Mouse (Mus musculus) MEL (cell line): Measurements from ENCODE around the gene Plin2. TPM values are rescaled to one million over a fixed set of nuclear protein-coding genes. Genes with fewer than 3 reads are reported as not detected.
A peak's percentile ranks its signal among the peaks of the same experiment; 100 is the strongest.
"Not testable (repeated sequence)": the region's sequence is repeated elsewhere in the genome, so short reads cannot be mapped to it uniquely, and the experiment has no call there.

ENCODE experiments used
- DNase-seq: peaks from one replicate; pipeline ENCODE4 v3.0.0; 2011; ENCODE audit warnings: low read depth, low spot score
- H3K27ac ChIP-seq: 2 replicates; pipeline ENCODE4 v1.5.1; 2012; ENCODE audit warnings: low read depth, mild to moderate bottlenecking, control low read depth, low read length, moderate library complexity; ENCODE audit not compliant: control insufficient read depth
- H3K27me3 ChIP-seq, 2 experiments: fragments of 150-350 bp in 1 of 2; sonication (generic) in 1 of 2; 2 replicates each; pipeline ENCODE4 v1.6.1; 2012; ENCODE audit warnings: low read length in 2 of 2, mild to moderate bottlenecking in 2 of 2, improper control_type of control experiment in 1 of 2, moderate library complexity in 1 of 2; ENCODE audit not compliant: insufficient read depth in 2 of 2, control insufficient read depth in 1 of 2
- H3K36me3 ChIP-seq, 2 experiments: 2 replicates each; pipeline ENCODE4 v1.6.1; 2012 to 2014; ENCODE audit warnings: low read length in 2 of 2, improper control_type of control experiment in 1 of 2, inconsistent platforms in 1 of 2, mild to moderate bottlenecking in 1 of 2; ENCODE audit not compliant: insufficient read depth in 2 of 2, control insufficient read depth in 1 of 2
- H3K4me1 ChIP-seq, 2 experiments: fragments of 150-350 bp in 1 of 2; sonication (generic) in 1 of 2; 2 replicates each; pipeline ENCODE4 v1.6.1; 2012; ENCODE audit warnings: low read length in 2 of 2, improper control_type of control experiment in 1 of 2, mild to moderate bottlenecking in 1 of 2; ENCODE audit not compliant: insufficient read depth in 2 of 2, control insufficient read depth in 1 of 2
- H3K4me3 ChIP-seq, 2 experiments: fragments of 150-350 bp in 1 of 2; sonication (generic) in 1 of 2; 2 replicates each; pipeline ENCODE4 v1.5.1; 2012; ENCODE audit warnings: low read depth in 2 of 2, low read length in 2 of 2, mild to moderate bottlenecking in 2 of 2, moderate library complexity in 2 of 2, control low read depth in 1 of 2, improper control_type of control experiment in 1 of 2; ENCODE audit not compliant: control insufficient read depth in 1 of 2, insufficient read depth in 1 of 2
- H3K79me2 ChIP-seq: 2 replicates; pipeline ENCODE4 v1.6.1; 2012; ENCODE audit warnings: mild to moderate bottlenecking, low read length, moderate library complexity; ENCODE audit not compliant: control insufficient read depth, poor library complexity, insufficient read depth
- H3K9ac ChIP-seq: 2 replicates; pipeline ENCODE4 v1.6.1; 2012; ENCODE audit warnings: low read depth, mild to moderate bottlenecking, control low read depth, low read length, moderate library complexity; ENCODE audit not compliant: control insufficient read depth, poor library complexity, severe bottlenecking
- H3K9me3 ChIP-seq: fragments of 150-350 bp; sonication (generic); replicated peaks from 2 replicates; pipeline ENCODE4 v1.6.1; 2012; ENCODE audit warnings: mild to moderate bottlenecking, low read length, improper control_type of control experiment, moderate library complexity; ENCODE audit not compliant: insufficient read depth
- CTCF ChIP-seq, 3 experiments: IDR thresholded peaks in 2 of 3; conservative IDR thresholded peaks in 1 of 3; 2 replicates each; pipeline ENCODE4 v1.5.1; 2011 to 2012; ENCODE audit warnings: low read length in 3 of 3, low read depth in 2 of 3, mild to moderate bottlenecking in 2 of 3, improper control_type of control experiment in 1 of 3, inconsistent platforms in 1 of 3, mixed read lengths in 1 of 3, moderate library complexity in 1 of 3; ENCODE audit not compliant: control insufficient read depth in 1 of 3, insufficient read depth in 1 of 3, poor library complexity in 1 of 3, severe bottlenecking in 1 of 3
- E2F4 ChIP-seq: IDR thresholded peaks from 2 replicates; pipeline ENCODE4 v1.6.1; 2011; ENCODE audit warnings: low read depth, low read length, improper control_type of control experiment, borderline replicate concordance
- GABPA ChIP-seq: IDR thresholded peaks from 2 replicates; pipeline ENCODE4 v1.6.1; 2012; ENCODE audit warnings: low read depth, mild to moderate bottlenecking, inconsistent platforms, low read length, improper control_type of control experiment, moderate library complexity
- HCFC1 ChIP-seq: IDR thresholded peaks from 2 replicates; pipeline ENCODE4 v1.6.1; 2012; ENCODE audit warnings: low read depth, mild to moderate bottlenecking, inconsistent platforms, low read length, improper control_type of control experiment, moderate library complexity
- RAD21 ChIP-seq: IDR thresholded peaks from 2 replicates; pipeline ENCODE4 v1.6.1; 2011; ENCODE audit warnings: mild to moderate bottlenecking, low read depth, low read length, improper control_type of control experiment
- SMC3 ChIP-seq: IDR thresholded peaks from 2 replicates; pipeline ENCODE4 v1.6.1; 2011; ENCODE audit warnings: low read depth, low read length, improper control_type of control experiment
- TAL1 ChIP-seq: IDR thresholded peaks from 2 replicates; pipeline ENCODE4 v1.6.1; 2012; ENCODE audit warnings: mild to moderate bottlenecking, inconsistent platforms, low read length, moderate library complexity, mixed read lengths
- TCF12 ChIP-seq: IDR thresholded peaks from 2 replicates; pipeline ENCODE4 v1.6.1; 2014; ENCODE audit warnings: low read depth, mild to moderate bottlenecking, inconsistent platforms, low read length, improper control_type of control experiment, moderate library complexity
- ZC3H11A ChIP-seq: IDR thresholded peaks from 2 replicates; pipeline ENCODE4 v1.6.1; 2012; ENCODE audit warnings: low read depth, mild to moderate bottlenecking, inconsistent platforms, low read length, improper control_type of control experiment
- ZKSCAN1 ChIP-seq: IDR thresholded peaks from 2 replicates; pipeline ENCODE4 v1.6.1; 2012; ENCODE audit warnings: low read depth, mild to moderate bottlenecking, inconsistent platforms, low read length, improper control_type of control experiment, moderate library complexity
- polyA plus RNA-seq, 2 experiments: library from polyadenylated mRNA; stranded (reverse) in 1 of 2; unstranded in 1 of 2; fragments of >175 nt in 1 of 2; fragments of >200 nt in 1 of 2; gene quantifications; 2 replicates each; pipeline versions ENCODE4 v1.2.1 to v1.2.4; 2012; ENCODE audit warnings: low replicate concordance in 2 of 2, low read depth in 1 of 2; ENCODE audit not compliant: insufficient read length in 2 of 2, insufficient read depth in 1 of 2, missing spikeins in 1 of 2
- total RNA-seq: library from RNA; depleted of rRNA; stranded (reverse); fragments of 300-350 nt; gene quantifications from 2 replicates; pipeline ENCODE4 v1.2.3, GENCODE M21; 2012

Gene Plin2
- total and polyA plus RNA-seq, 3 experiments = 75.9 to 92.2 TPM; not detected in 1

- peak; percentile 86 for TF ChIP-seq ZKSCAN1
- TF ChIP-seq ZC3H11A = peak; percentile 71
- TF ChIP-seq SMC3 = peak; percentile 75
- no peak for TF ChIP-seq HCFC1
- no peak for TF ChIP-seq GABPA
- peak; percentile 71 for TF ChIP-seq RAD21
- TF ChIP-seq E2F4 = no peak
- TF ChIP-seq CTCF (IDR thresholded peaks at IDR 0.05 in 2 of 3, conservative IDR thresholded peaks at IDR 0.05 in 1 of 3; ENCODE audit: control insufficient read depth in 1 of 3, insufficient read depth in 1 of 3, low read depth in 2 of 3, low read length in 3 of 3, poor library complexity in 1 of 3, severe bottlenecking in 1 of 3) = peak; percentile 51 to 73 (median 68)
- no peak overlapping the region for H3K4me3 ChIP-seq
- no peaks in the 10 kb centered on the region for H3K79me2 ChIP-seq
- H3K4me1 ChIP-seq = no peaks in the 10 kb centered on the region
- peak; percentile 38 for DNase-seq
- no peaks in the 10 kb centered on the region for H3K36me3 ChIP-seq
- no peak overlapping the region for H3K27ac ChIP-seq
- H3K9me3 ChIP-seq = no peaks in the 10 kb centered on the region
- H3K27me3 ChIP-seq = no peaks in the 10 kb centered on the region
- H3K9ac ChIP-seq = no peak overlapping the region
These were observed 18.0 kb downstream of the Plin2 start for GRCm38 (mm10) chr4:86651686-86652384.

- H3K36me3 ChIP-seq, H3K9ac ChIP-seq, H3K9me3 ChIP-seq, H3K27ac ChIP-seq, H3K27me3 ChIP-seq, H3K4me1 ChIP-seq, H3K79me2 ChIP-seq, H3K4me3 ChIP-seq, DNase-seq: not testable (repeated sequence)
These were observed 21.5 kb downstream of the Plin2 start for GRCm38 (mm10) chr4:86648394-86648793.

- H3K79me2 ChIP-seq, H3K9me3 ChIP-seq, H3K27ac ChIP-seq, H3K9ac ChIP-seq, H3K4me3 ChIP-seq, H3K27me3 ChIP-seq, DNase-seq: not testable (repeated sequence)
- Histone ChIP-seq H3K36me3 (peaks cover 0 to 18% of the 10 kb centered on the region in 2 experiments; a peak in 2 of 4 replicates), H3K4me1 (peaks cover 1 to 18% of the 10 kb centered on the region in 2 experiments)
These were observed 32.3 kb downstream of the Plin2 start for GRCm38 (mm10) chr4:86637561-86637960.

GRCm38 (mm10) chr4:86634873-86635272 is 35.0 kb downstream of the Plin2 start:
- not testable (repeated sequence) for H3K4me3 ChIP-seq, H3K79me2 ChIP-seq, H3K27ac ChIP-seq, H3K27me3 ChIP-seq, H3K9me3 ChIP-seq, H3K9ac ChIP-seq
- TF ChIP-seq TCF12 (0 out of 2 replicates have a peak, but pooled peaks have one; percentile 12), TAL1 (0 out of 2 replicates have a peak, but pooled peaks have one; percentile 13)
- Histone ChIP-seq H3K36me3 (peaks cover 0 to 21% of the 10 kb centered on the region in 2 experiments; a peak in 2 of 4 replicates), H3K4me1 (peaks cover 1 to 18% of the 10 kb centered on the region in 2 experiments)
- DNase-seq = peak; percentile 51

- Histone ChIP-seq H3K27ac (peak overlapping the region; percentile 49), H3K4me1 (peaks cover 1 to 18% of the 10 kb centered on the region in 2 experiments), H3K36me3 (peaks cover 0 to 21% of the 10 kb centered on the region in 2 experiments; a peak in 2 of 4 replicates)
- H3K4me3 ChIP-seq, H3K79me2 ChIP-seq, H3K9me3 ChIP-seq, DNase-seq, H3K9ac ChIP-seq, H3K27me3 ChIP-seq: not testable (repeated sequence)
These were observed 35.5 kb downstream of the Plin2 start for GRCm38 (mm10) chr4:86634312-86634711.
